Mouse (Mus musculus): ENCODE measurements around the gene Foxn3.

DNA sequence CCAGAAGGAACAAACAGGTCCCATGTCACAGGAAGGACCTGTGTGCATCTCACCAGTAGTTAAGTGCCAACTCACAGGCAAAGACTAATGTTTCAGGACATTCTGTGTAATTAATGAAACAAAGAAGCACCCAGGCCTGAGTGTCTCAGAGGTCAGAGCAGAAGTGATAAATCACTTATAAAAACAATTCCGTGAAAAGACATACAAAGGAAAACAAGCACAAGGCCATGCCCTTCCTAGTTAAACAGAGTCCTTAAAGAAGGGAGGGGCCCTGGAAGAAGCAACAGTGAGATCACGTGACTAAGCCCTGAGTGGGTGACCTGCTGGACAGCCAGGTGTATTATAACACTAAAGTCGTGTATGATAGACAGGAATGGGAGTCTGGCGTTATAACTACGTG, 191.9 kb downstream of the Foxn3 start:
- TF ChIP-seq CTCF (IDR thresholded peaks at IDR 0.05; ENCODE audit: insufficient read depth, low read depth, low read length) (no peak), POLR2A (IDR thresholded peaks at IDR 0.05; ENCODE audit: insufficient read depth, low read depth, low read length) (no peak)

Data from olfactory bulb, adult 2 months (tissue).